Mouse (Mus musculus): ENCODE measurements around the gene Tmem82. TPM values are rescaled to one million over a fixed set of nuclear protein-coding genes. Genes with fewer than 3 reads are reported as not detected.
A peak's percentile ranks its signal among the peaks of the same experiment; 100 is the strongest.

Gene Tmem82
- polyA plus RNA-seq, 1 experiment = 3.3 TPM

- no peak overlapping the region for H3K27ac ChIP-seq (ENCODE audit: insufficient read depth, low read depth, low read length)
- peaks cover 12% of the 10 kb centered on the region for H3K4me1 ChIP-seq (ENCODE audit: control insufficient read depth, insufficient read depth, low read length)
- TF ChIP-seq CTCF (IDR thresholded peaks at IDR 0.05; ENCODE audit: low read depth, low read length) = no peak
- TF ChIP-seq POLR2A (IDR thresholded peaks at IDR 0.05; ENCODE audit: borderline replicate concordance, low read depth, low read length) = no peak
- no peak overlapping the region for H3K4me3 ChIP-seq (ENCODE audit: insufficient read depth, low read length)
These were observed 23.3 kb downstream of the Tmem82 start for GRCm38 (mm10) chr4:141595138-141595537.

GRCm38 (mm10) chr4:141591547-141591946, 26.9 kb downstream of the Tmem82 start:
- Histone ChIP-seq H3K4me1 (ENCODE audit: control insufficient read depth, insufficient read depth, low read length) (no peaks in the 10 kb centered on the region), H3K27ac (ENCODE audit: insufficient read depth, low read depth, low read length) (no peak overlapping the region), H3K4me3 (ENCODE audit: insufficient read depth, low read length) (no peak overlapping the region)
- TF ChIP-seq CTCF (IDR thresholded peaks at IDR 0.05; ENCODE audit: low read depth, low read length) (peak; percentile 81), POLR2A (IDR thresholded peaks at IDR 0.05; ENCODE audit: borderline replicate concordance, low read depth, low read length) (no peak)

- Histone ChIP-seq H3K4me3 (ENCODE audit: insufficient read depth, low read length) (no peak overlapping the region), H3K4me1 (ENCODE audit: control insufficient read depth, insufficient read depth, low read length) (no peaks in the 10 kb centered on the region), H3K27ac (ENCODE audit: insufficient read depth, low read depth, low read length) (no peak overlapping the region)
- TF ChIP-seq CTCF (IDR thresholded peaks at IDR 0.05; ENCODE audit: low read depth, low read length) (no peak), POLR2A (IDR thresholded peaks at IDR 0.05; ENCODE audit: borderline replicate concordance, low read depth, low read length) (no peak)
These were observed 34.5 kb downstream of the Tmem82 start for GRCm38 (mm10) chr4:141583919-141584318.

- Histone ChIP-seq H3K4me3 (ENCODE audit: insufficient read depth, low read length) (no peak overlapping the region), H3K4me1 (ENCODE audit: control insufficient read depth, insufficient read depth, low read length) (no peaks in the 10 kb centered on the region), H3K27ac (ENCODE audit: insufficient read depth, low read depth, low read length) (no peak overlapping the region)
- TF ChIP-seq CTCF (IDR thresholded peaks at IDR 0.05; ENCODE audit: low read depth, low read length) (no peak), POLR2A (IDR thresholded peaks at IDR 0.05; ENCODE audit: borderline replicate concordance, low read depth, low read length) (no peak)
These were observed 37.4 kb downstream of the Tmem82 start for GRCm38 (mm10) chr4:141581051-141581450.

- no peak overlapping the region for H3K4me3 ChIP-seq (ENCODE audit: insufficient read depth, low read length)
- TF ChIP-seq CTCF (IDR thresholded peaks at IDR 0.05; ENCODE audit: low read depth, low read length) = no peak
- TF ChIP-seq POLR2A (IDR thresholded peaks at IDR 0.05; ENCODE audit: borderline replicate concordance, low read depth, low read length) = no peak
- no peak overlapping the region for H3K27ac ChIP-seq (ENCODE audit: insufficient read depth, low read depth, low read length)
- peaks cover 8% of the 10 kb centered on the region for H3K4me1 ChIP-seq (ENCODE audit: control insufficient read depth, insufficient read depth, low read length)
These were observed 39.6 kb downstream of the Tmem82 start for GRCm38 (mm10) chr4:141578833-141579232.

- Histone ChIP-seq H3K4me3 (ENCODE audit: insufficient read depth, low read length) (no peak overlapping the region), H3K4me1 (ENCODE audit: control insufficient read depth, insufficient read depth, low read length) (peaks cover 26% of the 10 kb centered on the region), H3K27ac (ENCODE audit: insufficient read depth, low read depth, low read length) (no peak overlapping the region)
- TF ChIP-seq POLR2A (IDR thresholded peaks at IDR 0.05; ENCODE audit: borderline replicate concordance, low read depth, low read length) = no peak
- peak; percentile 56 for TF ChIP-seq CTCF (IDR thresholded peaks at IDR 0.05; ENCODE audit: low read depth, low read length)
These were observed 41.6 kb downstream of the Tmem82 start for GRCm38 (mm10) chr4:141576877-141577276.

- H3K27ac ChIP-seq (ENCODE audit: insufficient read depth, low read depth, low read length) = no peak overlapping the region
- H3K4me1 ChIP-seq (ENCODE audit: control insufficient read depth, insufficient read depth, low read length) = peaks cover 27% of the 10 kb centered on the region
- TF ChIP-seq POLR2A (IDR thresholded peaks at IDR 0.05; ENCODE audit: borderline replicate concordance, low read depth, low read length) (no peak), CTCF (IDR thresholded peaks at IDR 0.05; ENCODE audit: low read depth, low read length) (no peak)
- H3K4me3 ChIP-seq (ENCODE audit: insufficient read depth, low read length) = no peak overlapping the region
These were observed 42.0 kb downstream of the Tmem82 start for GRCm38 (mm10) chr4:141576404-141576803.

GRCm38 (mm10) chr4:141574789-141575702, 43.4 kb downstream of the Tmem82 start:
- no peak for TF ChIP-seq POLR2A (IDR thresholded peaks at IDR 0.05; ENCODE audit: borderline replicate concordance, low read depth, low read length)
- peak; percentile 71 for TF ChIP-seq CTCF (IDR thresholded peaks at IDR 0.05; ENCODE audit: low read depth, low read length)
- no peak overlapping the region for H3K27ac ChIP-seq (ENCODE audit: insufficient read depth, low read depth, low read length)
- peaks cover 31% of the 10 kb centered on the region for H3K4me1 ChIP-seq (ENCODE audit: control insufficient read depth, insufficient read depth, low read length)
- no peak overlapping the region for H3K4me3 ChIP-seq (ENCODE audit: insufficient read depth, low read length)

GRCm38 (mm10) chr4:141573359-141573966, 45.0 kb downstream of the Tmem82 start:
- no peak overlapping the region for H3K4me3 ChIP-seq (ENCODE audit: insufficient read depth, low read length)
- peak overlapping the region; percentile 53 for H3K27ac ChIP-seq (ENCODE audit: insufficient read depth, low read depth, low read length)
- TF ChIP-seq POLR2A (IDR thresholded peaks at IDR 0.05; ENCODE audit: borderline replicate concordance, low read depth, low read length) = no peak
- no peak for TF ChIP-seq CTCF (IDR thresholded peaks at IDR 0.05; ENCODE audit: low read depth, low read length)

More at GRCm38 (mm10) chr4:141573359-141573966, 45.0 kb downstream of the Tmem82 start:
- peaks cover 31% of the 10 kb centered on the region for H3K4me1 ChIP-seq (ENCODE audit: control insufficient read depth, insufficient read depth, low read length)

Measured in bone marrow macrophage, adult 2 months (primary cell).